Mouse (Mus musculus) CD4-positive, CD25-positive, alpha-beta regulatory T cell (primary cell): ENCODE measurements around the gene Hcn1. TPM values are rescaled to one million over a fixed set of nuclear protein-coding genes. Genes with fewer than 3 reads are reported as not detected.

Experiments used
- polyA plus RNA-seq: library from polyadenylated mRNA; unstranded; fragments of 100-300 nt; shearing (Covaris generic); gene quantifications from one replicate; pipeline ENCODE4 v1.2.1, GENCODE M21; 2017

Gene Hcn1
- 0.20 TPM for polyA plus RNA-seq

DNA sequence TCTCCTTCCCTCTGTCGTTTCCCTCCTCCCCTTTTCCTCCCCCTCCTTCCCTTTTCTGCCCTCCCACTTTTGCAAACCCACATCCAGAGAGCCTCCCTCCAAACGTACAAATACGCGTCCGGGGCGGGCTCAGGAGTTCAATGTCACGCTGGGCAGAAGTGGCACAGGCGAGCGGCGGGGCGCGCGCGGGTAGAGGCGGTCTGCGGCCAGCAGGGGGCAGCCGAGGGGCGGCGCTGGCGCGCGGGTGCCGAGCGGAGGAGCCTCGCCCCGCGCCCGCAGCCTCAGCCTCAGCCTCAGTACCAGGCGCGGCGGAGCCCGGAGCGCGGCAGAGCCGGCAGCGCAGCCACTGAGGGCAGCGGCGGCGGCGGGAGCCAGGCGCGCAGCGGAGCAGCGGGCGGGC is at the start of gene Hcn1:
Gene Hcn1, plus strand, starts transcription at position 140 of the 400 bp plus-strand sequence.

